Mouse (Mus musculus) left cerebral cortex, postnatal 14 days (tissue): ENCODE results near the gene Slc16a9. TPM values are rescaled to one million over a fixed set of nuclear protein-coding genes. Genes with fewer than 3 reads are reported as not detected.
"Not testable (repeated sequence)": the region's sequence is repeated elsewhere in the genome, so short reads cannot be mapped to it uniquely, and the experiment has no call there.

Source experiments
- DNase-seq, 2 experiments: peaks; one replicate each; pipeline ENCODE4 v3.0.0; 2021 to 2022; ENCODE audit warnings: low spot score in 2 of 2, mixed read lengths in 1 of 2
- intact Hi-C: fragments of 180-260 bp; cut with DNase I; formaldehyde crosslinking; loops from one replicate; pipeline ENCODE4 v1.15.1; 2025
- long read RNA-seq, 2 experiments: library from polyadenylated mRNA; stranded (forward); transcript quantifications; one replicate each; pipeline ENCODE4 v2.0.0; 2021
- total RNA-seq, 2 experiments: library from RNA; stranded (reverse); gene quantifications; 2 replicates each; pipeline ENCODE4 v1.2.3; 2021

Gene Slc16a9
- 1 to 10 TPM; 3.4 to 5.7 TPM for total RNA-seq
- long read RNA-seq, experiment 1, partial matches to known transcripts, result 0 of 1 reads
- long read RNA-seq, experiment 1, other reads (novel, unspliced or antisense), result 1 of 1 reads
- long read RNA-seq, experiment 2, partial matches to known transcripts, result 0 of 4 reads
- long read RNA-seq, experiment 2, other reads (novel, unspliced or antisense), result 0 of 4 reads

DNA sequence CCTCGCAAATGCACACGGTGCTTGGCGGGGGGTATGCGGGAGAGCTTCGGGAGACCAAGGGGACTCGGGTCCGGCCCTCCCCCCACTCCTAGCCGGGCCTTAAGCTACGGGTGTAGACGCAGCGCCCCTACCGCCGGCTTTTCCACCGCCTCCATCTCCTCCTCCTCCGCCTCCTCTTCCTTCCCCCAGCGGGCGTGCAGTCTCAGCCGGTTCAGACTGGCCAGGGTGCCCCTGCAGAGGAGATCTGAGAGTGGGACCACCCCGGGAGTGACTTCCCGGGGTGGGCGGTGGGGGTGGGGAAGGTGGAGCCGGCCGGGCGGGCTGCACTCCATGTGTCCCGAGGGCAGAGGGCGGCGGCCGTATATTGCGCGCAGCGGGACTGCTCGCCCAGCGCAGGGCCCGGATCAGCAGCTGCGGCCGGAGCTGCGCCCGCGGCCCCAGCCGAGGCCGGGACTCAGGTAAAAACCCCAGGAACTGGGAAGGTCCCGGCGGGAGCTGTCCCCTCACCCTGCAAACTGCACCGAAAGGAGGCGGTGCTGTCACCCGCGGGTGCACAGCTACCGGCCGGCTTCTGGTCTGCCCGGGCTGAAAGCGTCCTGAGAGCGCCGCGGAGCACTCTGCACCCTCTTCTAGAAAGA lies at the start of gene Slc16a9:
TSS of gene Slc16a9 (plus strand) at position 180 of the 638 bp plus-strand sequence.
- DNase-seq, result peak; percentile 29 to 32
- intact Hi-C loops, result loop anchor here (5.0 kb wide), 1 partner anchor 33 kb away; no protein-coding TSS in a partner anchor

DNA sequence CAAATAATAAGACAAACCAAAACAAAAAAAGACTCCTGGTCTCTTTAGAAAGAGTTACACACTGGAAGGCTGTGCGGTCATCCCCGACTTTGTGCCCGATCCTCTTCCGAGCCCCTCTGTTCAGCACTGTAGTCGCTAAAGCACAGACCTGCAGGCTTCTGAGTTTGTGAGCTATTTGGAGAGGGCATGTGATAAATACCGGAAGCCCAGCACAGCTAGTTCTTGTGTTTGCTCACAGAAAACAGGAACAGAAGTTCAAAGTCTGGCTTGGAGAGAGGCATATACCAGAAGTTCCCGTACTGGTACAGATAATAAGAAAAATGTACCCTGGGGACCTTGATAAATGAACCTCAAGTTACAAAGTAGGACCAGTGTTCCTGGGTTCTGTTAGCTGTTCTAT lies 49.6 kb upstream of the Slc16a9 start:
- intact Hi-C loops, result loop anchor here (5.0 kb wide), 1 partner anchor 102 kb away; no protein-coding TSS in a partner anchor
- DNase-seq, result no peak

DNA sequence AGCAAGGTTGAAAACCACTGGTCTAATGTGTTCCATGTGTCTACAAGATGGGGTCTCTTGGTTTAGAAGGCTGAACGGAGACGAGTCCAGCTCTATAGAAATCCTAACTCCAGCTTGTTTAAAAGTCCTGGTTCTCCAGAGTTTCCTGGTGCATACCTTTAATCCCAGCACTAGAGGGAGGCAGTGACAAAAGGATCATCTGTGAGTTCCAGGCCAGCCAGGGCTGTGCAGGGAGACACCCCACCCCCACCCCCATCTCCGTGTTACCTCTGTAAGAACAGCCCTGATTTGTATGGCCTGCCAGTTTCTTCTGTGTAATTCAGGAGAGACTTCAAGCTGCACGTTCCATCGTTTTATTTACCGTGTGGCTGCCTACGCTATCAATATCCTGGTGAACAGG lies 49.1 kb upstream of the Slc16a9 start:
- DNase-seq, result no peak
- intact Hi-C loops, result loop anchor here (5.0 kb wide), 1 partner anchor 102 kb away; no protein-coding TSS in a partner anchor

DNA sequence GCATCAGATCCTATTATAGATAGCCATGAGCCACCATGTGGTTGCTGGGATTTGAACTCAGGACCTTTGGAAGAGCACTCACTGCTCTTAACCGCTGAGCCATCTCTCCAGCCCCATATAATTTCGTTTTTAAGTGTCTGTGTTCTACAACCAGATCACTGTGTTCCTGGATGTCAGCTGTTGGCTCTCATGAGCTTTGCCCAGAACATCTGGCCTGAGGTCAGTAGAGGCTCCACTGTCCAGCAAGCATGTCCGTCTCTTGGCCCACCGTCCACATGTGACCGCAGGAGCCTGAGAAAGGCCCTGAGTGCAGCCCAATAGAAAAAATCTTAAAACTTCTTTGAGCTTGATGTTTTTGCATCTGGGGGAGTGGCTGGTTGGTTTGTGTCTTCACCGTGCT lies 48.2 kb upstream of the Slc16a9 start:
- intact Hi-C loops, result loop anchor here (5.0 kb wide), 1 partner anchor 101 kb away; no protein-coding TSS in a partner anchor
- no peak for DNase-seq

DNA sequence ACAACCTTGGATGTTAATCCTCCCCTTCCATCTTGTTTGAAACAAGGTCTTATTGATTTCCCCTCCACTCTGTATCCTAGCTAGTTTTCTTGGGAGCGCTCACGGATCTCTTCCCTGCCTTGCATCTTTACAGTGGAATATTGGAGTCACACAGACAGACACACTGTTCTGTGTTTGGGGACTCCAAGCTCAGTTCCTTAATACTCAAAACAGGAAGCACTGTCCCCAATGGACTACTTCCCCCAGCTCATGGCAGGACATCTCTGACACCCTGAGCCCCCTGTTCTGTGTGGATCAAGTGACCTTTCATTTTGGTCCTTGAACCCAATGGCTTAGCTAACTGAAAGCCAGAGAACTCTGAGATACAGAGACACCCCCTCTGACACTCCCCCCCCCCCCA lies 47.3 kb upstream of the Slc16a9 start:
- DNase-seq, result no peak
- intact Hi-C loops, result loop anchor here (5.0 kb wide), 1 partner anchor 100 kb away; no protein-coding TSS in a partner anchor

DNA sequence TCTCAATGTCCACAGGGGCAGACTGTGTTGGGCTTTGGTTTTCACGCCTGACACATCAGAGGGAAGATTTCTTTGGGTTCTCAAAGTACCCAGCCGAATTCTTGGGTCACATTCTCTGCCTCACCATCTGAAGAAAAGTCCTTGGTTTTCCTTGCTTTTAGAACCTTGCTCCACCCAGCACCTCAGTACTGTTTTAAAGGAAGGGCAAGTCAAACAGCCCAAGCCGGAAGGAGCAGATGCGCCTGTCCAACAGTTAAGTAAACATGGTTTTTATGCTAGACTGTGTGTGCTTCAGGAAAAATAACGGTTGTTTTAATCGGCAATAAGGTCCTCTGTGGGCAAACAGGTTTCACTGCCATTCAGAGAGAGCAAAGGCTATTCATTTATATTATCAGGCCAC lies 46.9 kb upstream of the Slc16a9 start:
- intact Hi-C loops, result loop anchor here (5.0 kb wide), 1 partner anchor 99 kb away; no protein-coding TSS in a partner anchor
- DNase-seq, result no peak

DNA sequence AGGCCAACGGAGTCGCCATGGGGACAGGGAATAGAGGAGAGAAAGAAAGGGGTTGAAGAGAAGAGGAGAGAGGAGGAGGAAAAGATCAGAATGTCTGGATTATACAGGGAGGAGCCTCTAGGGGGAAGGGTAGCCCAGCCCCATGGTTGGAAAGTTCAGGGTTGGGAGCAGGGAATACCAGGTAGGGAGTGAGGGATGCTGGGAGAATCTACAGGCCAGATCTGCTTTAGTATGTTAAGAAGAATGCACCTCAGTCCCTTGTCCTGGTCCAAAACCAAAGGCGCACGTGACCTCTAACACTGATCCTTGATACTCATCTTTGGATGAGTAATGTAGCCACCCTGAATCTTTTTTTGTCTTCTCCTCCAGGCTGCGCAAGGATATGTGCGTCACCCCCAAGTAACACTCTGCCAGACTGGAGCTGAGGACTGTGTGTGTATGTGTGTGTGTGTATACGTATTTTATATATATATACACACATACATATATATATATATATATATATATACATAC lies 45.9 kb upstream of the Slc16a9 start:
- intact Hi-C loops, result loop anchor here (5.0 kb wide), 1 partner anchor 98 kb away; no protein-coding TSS in a partner anchor
- DNase-seq, result no peak

DNA sequence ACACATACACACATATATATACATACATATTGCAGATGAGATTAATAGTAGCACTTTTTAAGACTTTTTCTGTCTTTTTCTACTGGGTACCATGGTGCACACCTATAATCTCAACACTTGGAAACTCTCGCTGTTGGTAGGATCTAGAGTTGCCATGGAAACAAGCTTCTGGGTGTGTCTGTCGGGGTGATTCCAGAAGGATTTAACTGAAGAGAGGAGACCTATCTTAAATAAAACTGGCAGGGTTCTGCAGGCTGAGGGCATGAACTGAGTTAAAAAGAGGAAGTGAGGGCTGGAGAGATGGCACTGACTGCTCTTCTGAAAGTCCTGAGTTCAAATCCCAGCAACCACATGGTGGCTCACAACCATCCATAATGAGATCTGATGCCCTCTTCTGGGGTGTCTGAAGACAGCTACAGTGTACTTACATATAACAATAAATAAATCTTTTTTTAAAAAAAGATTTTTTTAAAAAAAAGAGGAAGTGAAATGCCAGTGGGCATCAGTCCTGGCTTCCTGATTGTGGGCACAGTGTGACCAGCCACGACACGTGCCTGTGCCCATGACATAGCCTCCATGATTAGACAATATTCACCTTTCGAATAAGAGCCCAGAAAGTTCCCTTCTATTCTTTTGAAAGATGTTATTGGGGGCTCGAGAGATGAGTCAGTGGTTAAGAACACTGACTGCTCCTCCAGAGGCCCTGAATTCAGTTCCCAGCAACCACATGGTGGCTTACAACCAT lies 45.3 kb upstream of the Slc16a9 start:
- no peak for DNase-seq
- intact Hi-C loops, result loop anchor here (5.0 kb wide), 1 partner anchor 98 kb away; no protein-coding TSS in a partner anchor

DNA sequence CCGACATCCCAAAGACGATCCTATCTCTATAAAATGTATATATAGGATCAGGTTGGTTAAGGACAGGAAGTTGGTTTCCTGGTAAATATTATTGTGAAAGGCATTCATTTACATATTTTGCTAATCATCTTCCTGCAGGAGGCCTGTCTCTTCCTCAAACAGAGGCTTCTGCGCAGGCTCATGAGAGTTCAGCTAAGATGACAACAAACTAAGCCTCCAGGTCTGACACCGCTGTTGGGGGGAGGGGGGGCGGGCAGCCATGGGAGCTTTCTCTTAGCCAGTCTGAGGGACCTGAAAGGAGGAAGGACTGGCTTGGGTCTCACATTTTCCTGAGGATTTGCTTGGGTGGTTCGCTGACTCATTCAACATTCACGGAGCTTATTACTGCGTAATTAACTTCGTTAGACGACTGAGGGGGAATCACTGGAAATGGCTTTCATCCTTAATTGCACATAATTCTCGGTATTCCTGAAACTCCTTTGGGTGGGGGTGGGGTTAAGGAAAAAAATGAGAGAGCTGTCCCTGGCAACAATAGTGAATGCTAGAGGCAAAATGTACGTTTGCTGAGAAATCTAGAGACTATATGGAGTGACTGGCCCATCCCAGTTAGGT lies 43.9 kb upstream of the Slc16a9 start:
- DNase-seq, result no peak
- intact Hi-C loops, result no loop called here

DNA sequence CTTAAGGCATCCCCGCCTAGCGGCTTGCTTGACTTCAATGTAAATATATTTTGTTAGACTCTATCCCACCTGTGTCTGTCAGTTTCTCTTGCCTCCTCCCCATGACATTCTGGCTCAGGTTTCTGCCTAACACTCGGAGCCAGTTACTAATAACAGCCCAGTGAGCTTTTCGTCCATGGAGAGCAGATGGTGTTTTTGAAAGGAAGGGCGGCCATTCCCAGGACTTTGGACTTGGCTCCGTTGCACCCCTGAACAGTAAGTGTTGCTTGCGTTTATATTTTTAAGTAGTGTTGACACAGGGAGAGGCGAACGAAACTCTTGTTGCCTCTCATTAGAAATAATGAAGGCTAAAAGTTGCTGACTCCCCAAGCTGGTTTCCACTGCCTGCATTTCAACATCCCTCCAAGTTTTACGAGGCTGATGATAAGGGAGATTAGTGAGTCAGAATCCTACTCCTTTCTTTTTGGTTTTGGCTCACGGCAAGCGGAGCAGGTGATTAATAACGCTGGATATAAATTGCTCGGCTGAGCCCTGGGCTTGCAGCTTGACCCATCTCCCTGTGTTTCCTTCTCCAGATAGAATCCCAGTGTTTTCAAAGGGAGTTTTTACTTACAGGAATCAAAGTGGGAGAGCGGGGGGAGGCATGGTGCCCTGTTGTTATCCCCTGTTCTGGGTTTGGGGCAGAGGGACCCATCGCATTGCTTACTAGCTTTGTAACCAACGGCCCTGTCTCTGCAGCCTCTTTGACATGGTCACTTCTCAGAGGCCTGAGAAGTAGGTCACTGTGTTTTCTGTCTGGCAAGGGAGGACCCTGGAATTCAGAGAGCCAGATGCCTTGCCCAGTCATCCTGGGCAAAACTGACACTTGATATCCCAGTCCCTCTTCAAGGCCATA lies 40.1 kb upstream of the Slc16a9 start, which contains the start of gene Mrln:
TSS of gene Mrln (plus strand) at position 160 of the 895 bp plus-strand sequence.
- intact Hi-C loops, result no loop called here
- DNase-seq, result no peak

DNA sequence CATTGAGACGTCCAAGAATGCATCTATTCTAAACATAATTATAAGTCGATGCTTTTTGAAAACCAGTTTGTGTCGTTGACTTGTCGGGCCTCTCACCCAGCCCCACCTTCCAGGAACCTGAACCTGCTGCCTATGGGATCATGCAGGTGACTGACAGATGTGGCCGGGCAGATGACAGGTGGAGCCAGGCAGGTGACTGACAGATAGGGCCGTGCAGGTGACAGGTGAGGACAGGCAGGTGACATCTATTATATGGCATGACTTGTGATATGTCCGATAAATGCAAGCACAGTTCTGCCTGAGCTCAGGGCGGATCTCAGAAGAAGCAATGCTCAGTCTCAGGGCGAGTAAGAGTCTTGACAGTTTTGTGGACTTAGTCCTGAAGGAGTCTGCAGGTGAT lies 33.6 kb upstream of the Slc16a9 start:
- no peak for DNase-seq
- intact Hi-C loops, result loop anchor here (5.0 kb wide), 1 partner anchor 36 kb away; the partner anchor contains the start of gene Slc16a9

DNA sequence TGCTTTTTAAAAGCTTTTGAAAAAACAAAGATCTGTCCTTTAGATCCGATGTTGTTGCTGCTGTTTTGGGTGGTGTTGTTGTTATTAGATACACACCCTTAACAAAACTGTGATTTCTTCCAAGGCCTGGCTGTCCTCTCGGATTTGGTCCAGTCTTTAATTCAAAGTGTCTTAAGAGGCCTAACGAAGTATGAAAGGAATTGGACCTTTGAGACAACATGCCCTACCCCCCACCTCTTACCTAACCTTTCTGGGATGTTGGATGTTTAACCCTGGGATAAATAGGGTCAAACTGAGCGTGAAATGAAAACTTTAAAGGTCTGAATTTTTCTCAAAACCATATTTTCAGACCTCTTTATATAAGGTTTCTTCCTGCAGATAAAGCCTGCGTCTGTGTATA lies 23.9 kb upstream of the Slc16a9 start:
- intact Hi-C loops, result no loop called here
- DNase-seq, result no peak

DNA sequence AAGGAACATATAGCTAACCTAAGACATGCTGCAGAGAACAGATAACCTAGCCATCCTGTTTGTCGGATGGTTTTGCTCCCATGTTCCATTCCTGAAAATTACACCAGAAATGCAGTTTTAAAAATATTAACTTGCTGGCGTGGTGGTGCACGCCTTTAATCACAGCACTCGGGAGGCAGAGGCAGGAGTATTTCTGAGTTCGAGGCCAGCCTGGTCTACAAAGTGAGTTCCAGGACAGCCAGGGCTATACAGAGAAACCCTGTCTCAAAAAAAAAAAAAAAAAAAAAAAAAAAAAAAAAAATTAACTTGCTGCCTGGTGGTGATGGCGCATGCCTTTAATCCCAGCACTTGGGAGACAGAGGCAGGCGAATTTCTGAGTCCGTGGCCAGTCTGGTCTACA lies 22.7 kb upstream of the Slc16a9 start:
- intact Hi-C loops, DNase-seq: not testable (repeated sequence)

DNA sequence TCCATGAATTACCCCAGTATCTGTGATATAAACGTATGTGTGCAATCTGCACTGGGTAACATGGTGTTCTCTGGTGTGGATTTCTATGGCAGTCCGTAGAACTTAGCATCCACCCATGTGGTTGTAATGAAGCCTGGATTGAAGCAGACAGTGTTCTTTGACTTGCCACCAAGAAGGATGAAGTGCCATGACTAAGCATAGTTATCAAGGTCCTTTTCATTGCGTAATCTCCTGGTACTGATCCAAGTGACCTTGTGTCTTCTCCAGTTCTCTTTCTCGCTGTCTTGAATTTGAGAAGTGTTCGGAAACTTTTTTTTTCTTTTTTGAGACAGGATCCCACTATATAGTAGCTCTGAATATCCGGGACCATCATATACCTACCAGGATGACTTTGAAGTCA lies 20.3 kb upstream of the Slc16a9 start:
- intact Hi-C loops, result no loop called here
- no peak for DNase-seq

DNA sequence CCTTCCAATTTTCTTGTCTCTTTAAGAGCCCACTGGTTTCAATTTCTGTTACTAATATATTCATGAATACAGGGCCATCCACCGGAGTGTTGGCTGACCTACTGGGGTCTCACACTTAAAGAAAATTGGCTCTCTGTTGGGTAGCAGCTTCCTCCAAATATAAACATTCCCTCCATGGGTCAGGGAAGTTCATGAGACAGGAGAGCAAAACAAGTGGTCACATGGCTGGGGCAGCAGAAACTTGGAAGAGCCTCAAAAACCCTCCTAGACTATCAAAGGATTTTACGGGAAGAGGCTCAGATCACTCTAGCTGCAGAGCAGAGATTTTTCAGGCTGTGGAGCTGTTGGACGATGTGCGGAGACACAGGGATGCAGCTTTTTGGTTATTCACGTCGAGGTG lies 19.1 kb upstream of the Slc16a9 start:
- intact Hi-C loops, result no loop called here

DNA sequence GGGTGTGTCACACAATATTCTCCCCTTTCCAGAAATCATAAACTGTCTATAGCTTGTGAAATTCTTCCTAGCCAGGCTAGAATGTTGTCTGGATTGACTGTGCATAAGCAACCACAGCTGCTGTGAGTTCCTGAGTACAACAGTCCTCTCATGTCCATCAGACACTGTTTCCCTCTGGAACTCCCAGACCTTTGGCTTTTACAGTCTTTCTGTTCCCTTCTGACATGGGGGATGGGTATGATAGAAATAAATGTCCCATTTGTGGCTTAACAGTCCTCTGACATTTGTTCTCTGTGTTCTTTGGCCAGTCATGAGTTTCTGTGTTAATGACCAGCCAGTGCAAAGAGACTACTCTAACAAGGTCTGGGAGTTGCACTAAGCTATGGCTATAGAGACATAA lies 18.3 kb upstream of the Slc16a9 start:
- no peak for DNase-seq
- intact Hi-C loops, result no loop called here

More for the DNA sequence above, 19.1 kb upstream of the Slc16a9 start:
- DNase-seq, result no peak

DNA sequence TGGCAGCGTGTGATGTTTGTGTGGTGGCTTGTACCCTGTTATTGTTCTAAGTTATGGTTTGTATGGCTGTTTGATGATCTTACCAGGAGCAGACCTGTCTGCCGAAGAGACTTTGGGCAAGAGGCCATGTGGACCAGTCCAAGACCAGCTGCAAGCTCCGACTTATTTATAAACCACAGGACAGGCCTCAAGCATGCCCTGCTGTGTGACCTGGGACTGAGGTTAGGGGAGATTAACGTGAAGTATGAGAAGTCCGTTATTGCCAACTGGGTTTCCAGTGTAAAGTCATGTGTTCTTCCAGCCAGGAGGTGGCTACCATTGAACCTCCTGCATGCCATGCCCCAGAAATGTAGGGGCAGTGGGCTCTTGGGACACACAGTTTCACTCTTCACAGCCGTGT lies 14.5 kb upstream of the Slc16a9 start:
- intact Hi-C loops, result no loop called here

DNA sequence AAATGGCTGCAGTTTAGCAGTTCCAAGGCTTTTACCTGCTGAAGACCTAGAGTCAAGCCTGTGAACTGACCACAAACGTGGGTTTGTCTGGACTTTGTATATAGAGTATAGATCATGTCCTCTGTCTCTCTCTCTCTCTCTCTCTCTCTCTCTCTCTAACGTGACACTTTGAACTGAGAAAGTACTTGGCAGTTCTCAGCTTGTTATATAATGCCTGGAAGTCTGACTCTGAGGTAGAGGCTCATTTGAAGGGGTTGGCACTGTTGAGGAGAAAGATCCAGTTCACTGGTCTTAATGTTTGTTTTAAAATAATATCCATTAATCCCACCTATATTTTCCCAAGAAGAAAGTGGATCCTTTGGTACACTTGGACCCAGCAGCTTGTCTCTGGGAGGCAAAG lies 7.0 kb upstream of the Slc16a9 start:
- no peak for DNase-seq
- intact Hi-C loops, result no loop called here

More for the DNA sequence above, 14.5 kb upstream of the Slc16a9 start:
- no peak for DNase-seq
